Mouse (Mus musculus) thymus, postnatal 4 days (tissue): ENCODE measurements at regions not wholly inside any gene's neighbourhood (a gene's known extent, or its start where the extent isn't known, plus 50 kb on each side); places are given as distances from the start of the nearest gene placed in this dataset.
"Not testable (repeated sequence)": the region's sequence is repeated elsewhere in the genome, so short reads cannot be mapped to it uniquely, and the experiment has no call there.

ENCODE experiments used
- DNase-seq: peaks from one replicate; pipeline ENCODE4 v3.0.0; 2021

DNA sequence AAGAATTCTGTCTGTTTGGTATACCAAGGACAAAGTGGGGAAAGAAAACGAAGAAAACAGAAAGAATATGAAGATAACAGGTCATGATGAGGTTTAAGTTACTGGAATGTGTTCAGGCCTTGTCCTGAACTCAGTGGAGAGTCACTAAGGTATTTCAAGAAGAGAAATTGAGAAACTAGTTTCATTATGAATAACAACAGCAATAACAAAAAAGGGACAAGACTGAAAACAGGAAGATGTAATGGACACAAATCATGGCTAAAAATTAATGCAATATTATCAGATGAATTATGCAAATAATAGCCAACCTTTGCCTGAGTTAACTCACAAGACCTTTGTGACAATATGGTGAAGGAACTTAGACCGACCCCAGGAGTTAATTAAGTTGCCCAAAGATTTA is 530.2 kb upstream of the 2610301B20Rik start:
- no peak for DNase-seq

DNA sequence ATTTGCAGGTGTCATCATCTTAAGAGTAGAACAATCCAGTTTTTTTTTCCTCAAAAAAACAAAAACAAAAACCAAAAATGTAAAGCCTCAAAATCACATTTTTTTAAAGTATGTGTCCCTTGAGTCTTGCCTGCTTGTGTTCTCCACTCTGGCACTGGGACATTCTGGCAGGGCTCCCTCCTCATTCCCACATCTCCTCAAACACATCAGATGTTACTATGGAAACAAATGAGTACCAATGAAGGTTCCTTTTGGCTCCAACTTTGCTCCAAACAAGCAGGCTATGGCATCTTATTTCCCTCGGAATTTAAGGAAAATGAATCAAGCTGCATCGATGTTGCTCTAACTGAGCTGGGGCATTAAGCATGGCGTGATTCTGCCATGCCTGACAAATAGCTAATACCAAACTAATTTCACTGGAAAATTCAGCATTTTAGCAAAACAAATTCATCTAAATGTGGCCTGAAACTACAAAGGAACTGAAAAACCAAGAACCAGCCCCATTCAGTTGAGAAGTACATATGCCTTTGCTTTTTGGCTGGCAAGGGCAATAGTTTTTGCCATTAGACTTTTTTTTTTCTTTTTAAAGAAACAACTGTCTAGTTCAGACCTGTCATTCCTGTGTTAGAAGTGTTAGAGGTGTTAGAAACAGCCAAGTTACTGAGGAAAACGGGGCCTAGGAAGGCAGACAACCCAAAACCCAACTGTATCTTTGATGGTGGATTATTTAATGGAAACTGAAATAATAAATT is 522.2 kb upstream of the 2610301B20Rik start:
- no peak for DNase-seq

DNA sequence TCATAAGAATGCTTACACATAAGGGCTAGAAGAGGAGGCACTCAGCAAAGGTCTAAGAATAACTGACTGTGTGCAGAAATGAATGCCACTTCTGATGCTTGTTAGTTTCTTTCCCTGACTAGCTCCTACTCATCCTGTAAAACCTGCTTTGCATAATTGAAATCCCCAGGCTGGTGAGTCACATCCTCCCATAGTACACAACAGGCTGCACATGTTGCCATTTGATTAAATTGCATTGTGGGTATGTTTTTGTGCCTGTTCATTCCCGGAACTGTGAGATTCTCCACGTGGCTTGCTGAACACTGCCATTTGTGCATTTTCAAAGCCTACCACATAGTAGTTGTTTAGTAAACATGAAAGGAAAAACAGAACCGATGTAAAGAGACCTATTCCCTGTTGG is 516.7 kb upstream of the 2610301B20Rik start:
- no peak for DNase-seq

DNA sequence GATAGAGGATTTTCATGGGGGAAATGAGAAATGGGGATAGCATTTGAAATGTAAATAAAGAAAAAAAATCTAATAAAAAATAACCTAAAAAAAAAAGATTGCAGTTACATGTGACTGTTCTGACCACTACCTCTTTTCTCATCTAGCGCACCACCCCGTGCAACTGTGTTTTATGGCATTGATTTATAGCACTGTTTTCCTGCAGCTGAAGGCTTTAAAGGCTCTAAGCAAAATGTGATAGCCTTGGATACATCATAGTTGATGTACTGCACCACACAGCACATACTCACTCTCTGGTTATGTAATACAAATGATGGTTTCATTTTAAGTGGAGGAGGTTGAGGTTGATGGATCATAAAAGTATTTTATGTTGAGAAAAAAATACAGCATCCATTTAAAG is 484.5 kb upstream of the 2610301B20Rik start:
- DNase-seq, result no peak

DNA sequence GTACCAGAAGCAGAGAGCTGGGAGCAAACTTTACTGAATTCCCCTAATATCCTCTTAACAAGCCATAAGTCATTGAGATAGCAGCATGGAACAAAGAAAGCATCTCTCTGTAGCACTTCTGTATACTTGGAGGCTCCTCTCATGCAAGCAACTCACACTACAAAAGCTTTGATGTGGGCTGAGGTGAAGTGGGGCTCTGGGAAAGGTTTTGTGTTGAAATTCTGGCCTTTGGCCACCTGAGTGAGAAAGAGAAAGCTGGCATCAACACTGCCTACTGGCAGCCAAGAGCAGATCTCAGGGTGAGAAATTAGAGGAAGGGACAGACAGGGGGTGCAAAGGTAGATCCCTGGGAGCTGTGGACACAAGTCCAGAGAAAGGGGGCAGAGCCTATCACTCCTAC is 477.0 kb upstream of the 2610301B20Rik start:
- no peak for DNase-seq

DNA sequence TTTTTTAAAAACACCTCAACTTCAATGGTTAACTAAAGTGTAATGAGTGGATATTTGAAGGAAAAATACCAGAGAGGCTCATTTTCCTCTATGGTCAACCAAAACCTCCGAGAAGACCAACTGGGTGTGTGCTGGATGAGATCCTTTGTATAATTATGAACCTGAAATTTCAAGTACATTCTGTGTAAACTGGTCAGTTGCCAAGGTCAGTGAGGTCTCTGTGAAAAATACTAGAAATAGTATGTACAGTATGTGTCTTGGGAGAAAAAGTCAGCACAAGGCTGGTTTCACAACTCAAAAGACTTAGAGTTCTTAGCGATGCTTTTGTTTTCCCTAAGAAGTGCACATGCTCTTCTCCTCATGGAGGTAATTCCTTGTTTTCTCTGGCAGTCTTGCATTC is 476.2 kb upstream of the 2610301B20Rik start:
- DNase-seq, result no peak

DNA sequence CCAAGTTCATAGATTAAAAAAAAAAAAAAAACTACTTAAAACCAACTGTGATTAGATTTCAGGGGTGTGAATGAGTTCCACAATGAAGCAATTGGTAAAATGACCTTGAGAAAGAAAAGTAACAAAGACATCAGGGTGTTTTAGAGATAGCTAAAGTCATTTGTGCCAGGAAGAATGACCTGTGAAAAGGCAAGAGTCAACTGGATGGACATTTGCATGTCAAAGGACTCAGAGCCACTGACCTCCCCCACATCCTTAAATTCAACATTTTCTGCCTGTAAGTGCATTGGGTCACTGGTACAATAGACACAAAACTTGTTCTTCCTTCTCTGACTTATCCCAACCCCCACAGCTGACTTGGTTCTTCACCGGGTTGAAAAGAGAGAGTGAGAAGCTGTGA is 474.6 kb upstream of the 2610301B20Rik start:
- DNase-seq, result no peak

DNA sequence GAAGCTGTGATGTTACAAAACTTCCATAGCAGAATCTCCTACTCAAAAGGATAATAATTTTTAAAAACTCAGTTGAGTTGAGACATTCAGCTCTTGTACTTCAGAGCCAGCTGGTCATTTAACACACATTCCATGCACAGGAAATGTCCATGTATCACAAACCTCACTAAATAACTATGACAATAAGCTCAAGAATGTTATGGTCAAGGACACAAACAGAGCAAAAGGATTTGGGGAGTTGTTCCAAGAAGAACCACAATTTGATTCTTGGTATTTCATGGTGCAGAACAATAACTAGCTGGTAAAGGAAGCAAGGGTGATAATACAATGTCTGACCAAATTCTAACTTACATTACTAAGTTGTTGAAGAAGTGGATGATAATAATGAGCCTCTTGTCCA is 471.4 kb upstream of the 2610301B20Rik start:
- DNase-seq, result no peak

DNA sequence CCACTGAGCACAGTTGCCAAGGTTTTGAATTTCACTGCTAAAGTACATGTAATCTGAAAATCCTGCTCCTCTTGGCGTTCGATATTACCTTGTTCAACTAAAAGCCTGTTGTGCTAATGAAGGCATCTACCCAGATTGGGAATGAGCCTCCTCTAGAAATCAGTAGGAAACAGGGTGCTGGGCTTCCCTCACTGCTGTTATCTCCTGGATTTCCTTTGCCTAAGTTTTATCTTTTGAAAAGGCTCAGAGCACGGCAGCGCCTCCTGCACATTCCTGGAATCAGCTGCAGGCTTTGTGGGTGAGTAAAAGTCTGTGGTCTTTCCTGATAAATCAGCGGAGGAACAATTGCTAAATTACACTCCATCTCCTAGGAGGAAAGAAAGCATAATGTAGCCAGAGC is 469.9 kb upstream of the 2610301B20Rik start:
- DNase-seq, result no peak

DNA sequence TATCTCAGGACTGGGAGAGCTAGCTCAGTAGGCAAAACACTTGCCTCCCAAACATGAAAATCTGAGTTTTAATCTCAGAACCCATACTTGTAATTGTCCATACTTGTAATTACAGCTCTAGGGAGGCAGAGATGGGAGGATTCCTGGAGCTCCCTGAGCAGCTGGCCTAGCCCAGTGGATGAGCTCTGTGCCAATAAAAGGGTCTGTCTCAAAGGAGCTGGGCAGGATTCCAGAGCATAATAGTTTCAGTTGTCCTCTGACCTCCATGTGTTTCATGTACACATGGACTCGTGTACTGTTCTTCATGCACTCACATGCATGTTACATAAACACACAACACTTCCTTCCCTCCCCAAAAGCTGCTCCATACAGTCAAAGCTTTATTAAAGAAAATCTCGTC is 469.2 kb upstream of the 2610301B20Rik start:
- no peak for DNase-seq

DNA sequence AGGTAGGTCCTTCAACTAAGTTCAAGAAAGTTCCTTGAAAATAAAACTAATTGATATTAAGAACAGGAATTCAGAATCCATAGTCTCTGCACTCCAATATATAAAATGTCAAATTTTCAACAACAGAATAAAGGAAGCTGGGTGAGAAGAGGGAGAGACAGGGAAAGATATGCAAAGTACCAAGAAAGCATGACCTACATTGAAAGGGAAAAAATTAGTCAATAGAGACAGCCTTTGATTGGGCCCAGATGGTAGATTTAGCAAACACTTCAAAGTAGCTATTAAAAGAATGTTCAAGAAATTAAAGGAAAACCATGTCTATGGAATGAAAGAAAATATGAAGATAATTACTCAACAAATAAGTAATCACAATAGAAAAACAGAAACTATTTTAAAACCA is 460.0 kb upstream of the 2610301B20Rik start:
- DNase-seq, result no peak

DNA sequence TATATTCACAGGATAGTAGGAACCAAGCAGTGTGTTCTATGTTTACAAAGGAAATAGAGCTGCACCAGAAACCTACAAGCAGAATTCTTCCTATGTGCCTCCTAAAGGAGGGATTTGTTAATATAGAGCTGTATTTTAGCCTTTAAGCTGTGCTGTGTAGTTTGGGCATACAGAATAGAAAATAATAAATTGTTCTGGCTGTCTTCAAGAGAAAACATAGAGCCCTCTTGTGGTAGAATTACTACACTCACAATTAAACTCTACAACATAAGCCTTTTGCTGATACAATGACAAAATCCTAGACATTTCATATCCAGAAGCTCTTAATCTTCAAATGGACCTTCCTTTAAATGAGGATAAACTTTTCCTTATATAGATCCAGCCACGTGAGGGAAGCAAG is 452.9 kb upstream of the 2610301B20Rik start:
- no peak for DNase-seq

DNA sequence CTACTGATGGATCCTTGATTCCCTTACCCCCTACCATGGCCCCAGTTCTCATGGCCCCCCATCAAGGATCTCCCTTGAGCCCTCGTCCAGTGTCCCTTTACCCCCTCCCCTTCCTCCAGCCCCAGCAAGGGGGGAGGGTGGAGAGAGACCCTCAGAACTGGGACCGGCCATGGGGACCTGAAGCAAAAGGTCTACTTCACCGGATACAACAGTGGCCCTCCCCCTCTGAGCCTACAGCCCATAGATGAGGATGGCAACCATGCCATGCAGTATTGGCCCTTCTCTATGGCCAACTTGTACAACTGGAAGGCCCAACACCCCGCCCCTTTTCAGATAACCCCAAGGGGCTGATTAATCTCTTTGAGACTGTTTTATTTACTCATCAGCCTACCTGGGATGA is 439.9 kb upstream of the 2610301B20Rik start:
- DNase-seq, result no peak

DNA sequence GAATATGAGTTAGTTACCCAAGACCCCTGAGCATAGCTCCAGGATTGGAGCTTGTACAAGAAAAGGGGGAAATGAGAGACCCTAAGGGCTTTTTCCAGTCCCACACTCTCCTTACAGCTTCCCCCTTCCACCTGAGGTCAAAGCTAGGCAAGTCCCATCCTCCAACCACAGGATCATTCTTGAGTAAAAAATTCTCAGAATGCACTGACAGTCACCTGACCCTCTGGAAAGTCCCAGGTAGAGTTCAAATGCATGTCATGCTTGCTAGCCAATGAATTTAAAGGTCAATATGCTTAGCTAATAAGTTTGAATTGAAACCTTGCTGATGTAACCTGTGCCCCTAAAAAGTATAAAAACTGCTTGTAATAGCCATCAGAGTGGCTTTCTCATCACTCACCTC is 434.4 kb upstream of the 2610301B20Rik start:
- DNase-seq, result not testable (repeated sequence)

DNA sequence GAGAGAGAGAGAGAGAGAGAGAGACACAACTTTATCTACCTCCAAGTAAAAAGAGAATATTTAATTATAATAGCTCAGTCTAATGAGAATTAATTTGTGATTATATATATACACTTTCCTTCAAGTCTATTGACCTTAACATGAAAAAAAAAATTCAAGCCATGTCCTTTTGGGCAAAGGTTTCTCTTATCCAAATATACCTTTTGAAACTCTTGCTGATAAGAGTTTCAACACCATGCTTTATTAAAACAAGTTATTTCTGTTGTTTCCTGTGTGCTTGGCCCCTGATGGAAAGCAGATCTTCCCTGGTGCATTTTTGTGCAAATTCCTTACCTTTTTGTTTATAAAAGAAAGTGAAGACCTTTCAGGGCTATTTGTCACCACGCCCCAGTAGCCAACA is 414.7 kb upstream of the 2610301B20Rik start:
- DNase-seq, result no peak

DNA sequence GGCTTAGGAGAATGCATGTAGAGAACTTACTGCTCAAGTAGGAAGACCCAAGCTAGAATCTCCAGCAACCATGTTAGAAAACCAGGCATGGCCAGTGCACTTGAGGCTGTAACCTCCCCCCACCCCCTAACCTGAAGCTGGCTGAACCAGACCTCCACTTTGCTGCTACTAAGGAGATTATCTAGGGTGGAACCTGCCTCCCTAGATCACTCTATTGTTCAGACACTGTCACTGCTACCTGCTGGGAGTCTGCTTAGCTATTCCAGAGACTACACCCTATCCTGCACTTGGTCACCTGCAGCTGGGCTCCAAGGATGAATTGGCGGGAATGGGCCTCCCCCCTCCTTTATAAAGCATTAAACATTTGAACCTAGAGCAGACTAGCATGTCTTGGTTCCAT is 393.4 kb upstream of the 2610301B20Rik start:
- no peak for DNase-seq

DNA sequence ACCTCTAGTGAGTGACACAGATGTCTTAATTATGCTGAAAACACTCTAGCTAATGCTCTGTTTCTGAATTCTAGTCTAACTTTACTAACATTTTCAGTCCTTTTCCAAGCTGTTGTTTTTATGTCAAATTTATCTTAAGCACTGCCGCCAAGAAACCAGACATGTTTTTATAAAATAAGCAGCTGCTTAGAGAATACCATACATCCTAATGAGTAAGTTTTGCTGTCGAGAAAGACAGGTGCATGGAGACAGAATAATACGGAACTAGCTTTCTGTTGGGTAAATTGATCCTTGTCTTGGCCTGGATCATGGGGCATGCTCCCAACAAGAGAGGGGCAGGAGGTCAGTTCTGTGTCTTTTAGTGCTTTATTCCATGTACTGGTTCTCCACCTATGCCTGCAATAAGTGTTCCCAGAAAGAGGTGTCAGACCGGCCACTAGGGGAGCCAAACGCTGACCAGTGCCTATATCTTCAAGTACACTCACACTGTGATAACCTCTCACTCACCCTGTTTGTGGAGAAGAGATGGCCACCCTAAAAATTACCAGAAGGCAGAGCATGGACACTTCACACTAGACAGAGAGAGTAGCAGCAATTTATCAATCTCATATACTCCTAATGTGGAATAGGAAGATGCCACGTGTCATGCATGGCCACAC is 366.0 kb upstream of the 2610301B20Rik start:
- peak; percentile 24 for DNase-seq

DNA sequence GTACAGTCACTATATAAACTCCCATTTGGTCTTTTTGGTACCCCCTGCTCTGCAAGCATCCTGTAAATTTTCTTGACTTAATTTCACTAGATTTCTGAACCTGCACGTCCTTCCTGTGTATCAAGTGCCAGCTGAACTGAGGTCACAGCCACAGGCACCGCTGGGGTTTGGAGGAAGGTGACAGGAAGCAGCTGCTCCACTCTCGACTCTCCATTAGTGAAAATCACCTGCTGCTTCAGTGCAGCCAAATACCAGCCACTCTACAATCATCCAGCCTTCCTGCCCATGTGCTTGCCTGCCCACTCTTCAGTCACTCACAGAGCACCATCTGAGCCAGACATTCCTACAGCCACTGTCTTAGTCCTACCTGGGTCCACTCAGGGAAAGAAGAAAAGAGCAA is 364.3 kb upstream of the 2610301B20Rik start:
- peak; percentile 4 for DNase-seq

DNA sequence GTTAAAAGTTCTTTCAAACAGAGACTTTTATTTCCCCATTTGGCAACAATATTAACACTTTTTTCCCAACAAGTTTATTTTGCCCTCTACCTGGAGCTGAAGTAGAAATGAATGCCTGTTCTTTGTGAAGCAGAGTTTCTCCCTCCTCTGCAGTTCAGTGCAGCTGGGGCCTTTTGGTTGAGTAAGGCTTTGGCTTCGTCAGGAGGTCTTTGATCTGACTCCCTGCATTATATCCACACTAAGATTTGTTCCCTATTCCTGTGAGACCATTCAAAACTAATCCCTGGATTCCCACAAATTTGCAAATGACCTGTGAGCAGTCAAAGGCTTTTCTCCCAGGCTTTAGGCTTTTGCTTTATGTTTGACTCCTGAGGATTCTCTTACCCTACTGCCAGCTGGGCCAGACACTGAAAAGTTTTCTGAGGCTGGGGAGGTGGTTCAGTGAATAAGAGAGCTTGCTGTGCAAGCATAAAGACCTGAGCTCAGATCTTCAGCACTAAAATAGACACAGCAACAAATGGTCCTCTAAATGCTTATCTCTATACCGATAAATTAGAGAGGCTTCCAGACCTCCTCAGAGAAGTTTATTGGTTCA is 323.5 kb upstream of the 2610301B20Rik start:
- no peak for DNase-seq

DNA sequence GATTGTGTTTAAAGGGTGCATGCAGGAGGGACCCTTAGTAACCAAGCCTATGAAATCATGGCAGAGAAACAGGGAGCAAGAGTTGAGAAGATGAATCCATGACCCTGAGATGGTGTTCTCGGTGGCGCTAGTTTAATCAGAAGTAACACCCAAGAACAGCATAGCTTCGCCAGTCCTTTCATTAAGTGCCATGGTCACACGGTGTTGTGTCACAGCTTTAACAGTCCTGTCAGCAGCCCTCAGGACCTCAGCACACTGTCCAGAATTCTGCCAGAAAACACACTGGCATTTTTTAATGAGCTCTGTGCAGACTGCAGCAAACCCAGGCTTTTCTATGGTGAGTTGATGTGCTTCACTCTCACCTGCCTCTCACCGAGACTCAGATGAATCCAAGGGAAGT is 320.6 kb upstream of the 2610301B20Rik start:
- DNase-seq, result no peak

DNA sequence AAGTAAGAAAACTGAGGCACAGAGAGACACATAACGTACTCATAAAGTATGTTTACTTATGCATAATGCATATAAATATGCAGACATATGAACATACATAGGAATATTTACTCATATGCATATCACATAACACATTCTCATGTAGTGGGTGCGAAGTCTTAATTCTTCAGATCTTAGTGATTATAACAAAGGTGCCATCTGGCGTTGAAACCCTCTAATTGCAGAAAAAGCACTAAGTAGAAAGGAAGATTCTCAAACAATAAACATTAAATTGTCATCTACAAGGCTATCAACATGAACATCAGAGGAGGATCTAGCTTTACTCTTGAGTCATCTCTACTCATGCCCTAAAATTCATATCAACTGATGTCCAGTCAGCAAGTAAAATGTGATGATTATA is 314.2 kb upstream of the 2610301B20Rik start:
- DNase-seq, result no peak

DNA sequence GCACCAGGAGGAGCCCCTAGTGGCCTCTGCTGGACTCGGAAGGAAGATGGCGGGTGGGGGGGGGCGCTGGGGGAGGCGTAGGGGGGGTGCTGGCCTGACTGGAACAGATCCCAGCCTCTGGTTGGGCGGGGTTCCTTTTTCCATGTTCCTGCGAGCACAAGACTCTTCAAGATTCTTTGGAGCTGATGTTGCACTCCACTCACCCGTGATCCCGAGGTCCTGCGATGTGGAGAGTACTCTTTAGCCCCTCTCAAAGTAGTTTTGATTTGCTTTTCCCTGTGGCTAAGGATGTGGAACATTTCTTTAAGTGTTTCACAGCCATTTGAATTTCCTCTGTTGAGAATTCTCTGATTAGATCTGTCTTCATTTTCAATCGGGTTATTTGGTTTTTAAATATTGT is 269.8 kb upstream of the 2610301B20Rik start:
- DNase-seq, result no peak

DNA sequence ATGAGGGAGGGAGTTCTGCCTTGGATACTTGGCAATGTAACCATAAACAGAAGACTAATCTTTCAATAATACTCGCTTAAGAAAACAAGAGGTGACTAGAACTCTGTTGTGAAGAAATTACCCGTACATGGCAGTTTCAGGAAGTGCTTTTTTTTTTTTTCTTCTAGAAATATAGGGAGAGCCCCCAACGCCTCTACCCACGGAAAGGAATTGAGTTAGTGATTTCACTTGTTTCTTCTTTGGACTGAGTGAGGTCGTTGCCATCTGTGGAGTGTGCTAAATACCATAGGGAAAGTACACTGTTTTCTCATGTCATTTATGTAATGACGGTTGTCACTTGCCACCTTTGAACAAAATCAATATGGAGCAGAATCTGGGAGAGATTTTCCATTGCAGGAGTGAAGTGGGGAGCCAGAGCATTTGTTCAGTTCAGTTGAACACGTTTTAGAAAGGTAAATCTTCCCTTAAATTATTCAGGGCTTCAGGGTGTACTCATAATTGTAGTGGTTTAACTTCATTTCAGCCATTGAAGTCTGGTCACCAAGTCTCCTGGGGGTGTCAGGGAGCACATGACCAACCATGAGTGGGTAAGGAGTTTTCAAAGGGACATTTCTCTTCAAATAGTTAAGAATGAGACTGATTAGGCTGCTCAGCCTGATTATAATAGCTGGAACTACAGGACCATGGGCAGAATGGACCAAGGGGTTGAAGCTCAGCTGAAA is 266.3 kb upstream of the 2610301B20Rik start:
- no peak for DNase-seq

DNA sequence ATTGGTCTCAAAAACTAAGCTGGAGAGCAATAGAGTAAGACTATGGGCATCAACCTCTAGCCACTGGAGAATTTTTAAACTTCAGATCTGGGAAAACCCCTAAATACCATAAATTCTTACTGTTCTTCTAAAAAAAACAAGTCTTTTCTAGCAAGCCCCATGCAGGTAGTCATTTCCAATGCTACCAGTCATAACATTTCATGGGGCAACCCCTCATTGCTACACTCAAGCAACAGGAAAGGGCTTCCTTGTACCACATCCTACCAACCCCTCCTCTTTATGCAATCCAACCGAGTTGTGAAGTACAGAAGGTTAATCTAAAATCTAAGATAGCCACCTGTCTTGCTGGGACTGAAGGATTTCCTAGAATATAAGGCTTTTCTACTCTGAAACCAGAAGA is 263.5 kb upstream of the 2610301B20Rik start:
- no peak for DNase-seq
